Mouse (Mus musculus) cerebellum, adult 2 months (tissue): Measurements from ENCODE around the gene Tmem119.

ENCODE experiments used
- CTCF ChIP-seq: fragments of 200-500 bp; IDR thresholded peaks from 2 replicates; pipeline ENCODE4 v1.5.1; 2011; ENCODE audit warnings: low read depth, mild to moderate bottlenecking, control low read depth, low read length, moderate library complexity, borderline replicate concordance; ENCODE audit not compliant: insufficient read depth
- POLR2A ChIP-seq: fragments of 200-500 bp; IDR thresholded peaks from 2 replicates; pipeline ENCODE4 v1.6.1; 2011; ENCODE audit warnings: low read length, control low read depth, borderline replicate concordance; ENCODE audit not compliant: insufficient read depth

DNA sequence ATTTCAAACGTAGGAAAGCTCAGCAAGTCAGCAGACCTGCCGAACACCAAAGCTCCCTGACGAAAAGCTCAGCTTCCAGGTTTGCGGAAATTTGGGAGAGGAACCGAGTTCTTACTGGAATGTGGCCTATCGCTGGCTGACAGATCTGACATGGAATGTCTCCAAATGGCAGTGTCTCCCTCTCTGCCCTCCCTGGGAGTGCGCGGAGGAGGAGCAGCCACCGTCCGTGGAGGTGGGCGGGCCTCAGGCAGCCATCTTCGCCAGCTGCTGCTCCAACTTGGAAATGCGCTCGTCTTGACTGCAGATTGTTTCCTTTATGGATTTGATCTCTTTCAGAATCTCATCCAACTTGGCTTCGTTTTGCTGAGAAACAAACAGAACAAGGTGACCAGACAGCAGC is 43.8 kb upstream of the Tmem119 start:
- no peak for TF ChIP-seq CTCF
- TF ChIP-seq POLR2A = no peak
